In genomic region chr14:64587699-64588434, GRCm38 (mm10) we compare ENCODE assay signal across 8 mouse cellular contexts.
DNase-seq lines count a peak whose midpoint lies in the region; ATAC-seq lines count a peak whose summit lies in the region.

No protein-coding gene starts in this region.

- H3K27ac ChIP-seq in hindbrain, embryonic 14.5 days, result peak overlapping the region; percentile 100
- H3K27ac ChIP-seq in liver, embryonic 13.5 days, result no peak overlapping the region

- no peak for ATAC-seq in megakaryocyte, adult 5-6 weeks (ENCODE audit: poor library complexity, severe bottlenecking)
- ATAC-seq in hindbrain, embryonic 14.5 days (ENCODE audit: low FRiP score), result peak; percentile 65
- ATAC-seq in liver, embryonic 13.5 days (ENCODE audit: low read depth), result no peak

- DNase-seq in embryo, embryonic 10.5 days (ENCODE audit: low spot score), result peak; percentile 41
- peak; percentile 76 for DNase-seq in hindbrain, embryonic 14.5 days (ENCODE audit: low spot score)
- DNase-seq in liver, embryonic 13.5 days, result no peak
- DNase-seq in right cerebral cortex, postnatal 25 days, result peak; percentile 83
- no peak for DNase-seq in thymus, postnatal 0 days (ENCODE audit: low spot score)
- DNase-seq in lung, postnatal 4 days, result no peak

- peak overlapping the region; percentile 100 for H3K9ac ChIP-seq in hindbrain, embryonic 14.5 days
- H3K9ac ChIP-seq in liver, embryonic 13.5 days, result no peak overlapping the region

- no peaks in the 10 kb centered on the region for H3K9me3 ChIP-seq in megakaryocyte, embryonic 14.5 days
- no peaks in the 10 kb centered on the region for H3K9me3 ChIP-seq in hindbrain, embryonic 14.5 days (ENCODE audit: control insufficient read depth, low read length)
- no peaks in the 10 kb centered on the region for H3K9me3 ChIP-seq in liver, embryonic 13.5 days (replicated peaks)

- peaks cover 32% of the 10 kb centered on the region for H3K4me1 ChIP-seq in megakaryocyte, embryonic 14.5 days
- H3K4me1 ChIP-seq in hindbrain, embryonic 14.5 days (replicated peaks; ENCODE audit: control insufficient read depth, insufficient read depth, low read length), result peaks cover 38% of the 10 kb centered on the region
- H3K4me1 ChIP-seq in liver, embryonic 13.5 days (replicated peaks), result peaks cover 8% of the 10 kb centered on the region

- H3K36me3 ChIP-seq in megakaryocyte, embryonic 14.5 days (replicated peaks; ENCODE audit: low read length), result no peaks in the 10 kb centered on the region
- peaks cover 32% of the 10 kb centered on the region for H3K36me3 ChIP-seq in hindbrain, embryonic 14.5 days (replicated peaks; ENCODE audit: control insufficient read depth, insufficient read depth)
- H3K36me3 ChIP-seq in liver, embryonic 13.5 days, result no peaks in the 10 kb centered on the region

- peak overlapping the region; percentile 100 for H3K4me2 ChIP-seq in hindbrain, embryonic 14.5 days (replicated peaks)
- peak overlapping the region; percentile 66 for H3K4me2 ChIP-seq in liver, embryonic 13.5 days

- peaks cover 90% of the 10 kb centered on the region for H3K27me3 ChIP-seq in megakaryocyte, embryonic 14.5 days (replicated peaks)
- no peaks in the 10 kb centered on the region for H3K27me3 ChIP-seq in hindbrain, embryonic 14.5 days (ENCODE audit: control insufficient read depth, insufficient read depth, low read length)
- H3K27me3 ChIP-seq in liver, embryonic 13.5 days, result peaks cover 99% of the 10 kb centered on the region

- peak overlapping the region; percentile 91 for H3K4me3 ChIP-seq in megakaryocyte, embryonic 14.5 days (replicated peaks)
- H3K4me3 ChIP-seq in hindbrain, embryonic 14.5 days (replicated peaks; ENCODE audit: low read length), result peak overlapping the region; percentile 68
- H3K4me3 ChIP-seq in liver, embryonic 13.5 days (replicated peaks), result peak overlapping the region; percentile 52

- 2% methylated on average over 36 of the region's 40 CpGs for whole genome bisulfite sequencing in hindbrain, embryonic 14.5 days
- 2% methylated on average over 40 of the region's 40 CpGs for WGBS in liver, embryonic 13.5 days (ENCODE audit: insufficient replicate concordance)

Comparison
In these comparisons a context has a peak if more than half of its experiments do, and no peak if none do; other contexts are left out.
1. DNase-seq: peak in embryo, embryonic 10.5 days (single experiment), hindbrain, embryonic 14.5 days (single experiment) and right cerebral cortex, postnatal 25 days (single experiment); none in liver, embryonic 13.5 days (single experiment), thymus, postnatal 0 days (single experiment) and lung, postnatal 4 days (0 of 2).
2. Peak in every context shown above with its lines, with median percentiles within 50 percentile points of each other: H3K4me3 ChIP-seq.